Mouse (Mus musculus) small intestine, adult 2 months (tissue): Measurements from ENCODE around the gene Ttc7b. TPM values are rescaled to one million over a fixed set of nuclear protein-coding genes. Genes with fewer than 3 reads are reported as not detected.
A peak's percentile ranks its signal among the peaks of the same experiment; 100 is the strongest.

ENCODE experiments used
- H3K27ac ChIP-seq: fragments of 200-500 bp; 2 replicates; pipeline ENCODE4 v1.5.1; 2012; ENCODE audit warnings: low read depth, low read length, control low read depth, inconsistent platforms; ENCODE audit not compliant: insufficient read depth
- H3K27me3 ChIP-seq: fragments of 200-500 bp; 2 replicates; pipeline ENCODE4 v1.6.1; 2012; ENCODE audit warnings: mild to moderate bottlenecking, moderate library complexity, low read length, inconsistent platforms; ENCODE audit not compliant: control insufficient read depth, insufficient read depth
- H3K36me3 ChIP-seq: fragments of 200-500 bp; 2 replicates; pipeline ENCODE4 v1.6.1; 2012; ENCODE audit warnings: mild to moderate bottlenecking, low read length, control low read depth, inconsistent platforms; ENCODE audit not compliant: control insufficient read depth, insufficient read depth
- H3K4me1 ChIP-seq: fragments of 200-500 bp; 2 replicates; pipeline ENCODE4 v1.6.1; 2012; ENCODE audit warnings: low read length, inconsistent platforms, mixed read lengths; ENCODE audit not compliant: control insufficient read depth, insufficient read depth, insufficient read length
- H3K4me3 ChIP-seq: fragments of 200-500 bp; 2 replicates; pipeline ENCODE4 v1.5.1; 2012; ENCODE audit warnings: low read depth, mild to moderate bottlenecking, control low read depth, inconsistent platforms, low read length, moderate library complexity
- CTCF ChIP-seq: fragments of 200-500 bp; IDR thresholded peaks from 2 replicates; pipeline ENCODE4 v1.5.1; 2012; ENCODE audit warnings: low read depth, mild to moderate bottlenecking, control low read depth, inconsistent platforms, low read length, moderate library complexity, mixed read lengths; ENCODE audit not compliant: insufficient replicate concordance, insufficient read length; ENCODE audit errors: extremely low read depth
- POLR2A ChIP-seq: fragments of 200-500 bp; IDR thresholded peaks from 2 replicates; pipeline ENCODE4 v1.6.1; 2012; ENCODE audit warnings: low read depth, mild to moderate bottlenecking, control low read depth, inconsistent platforms, low read length, moderate library complexity
- WGBS: fragments of 180-500 bp; shearing (Covaris S2); methylation state at CpG from one replicate; pipeline ENCODE4 v1.1.7; 2018; 5-methylcytosine and 5-hydroxymethylcytosine counted together
- polyA plus RNA-seq: library from polyadenylated mRNA; depleted of rRNA; stranded (reverse); fragments of >200 nt; gene quantifications from 2 replicates; pipeline ENCODE4 v1.2.3, GENCODE M21; 2012

Gene Ttc7b
- polyA plus RNA-seq, 1 experiment = 13.0 TPM

DNA sequence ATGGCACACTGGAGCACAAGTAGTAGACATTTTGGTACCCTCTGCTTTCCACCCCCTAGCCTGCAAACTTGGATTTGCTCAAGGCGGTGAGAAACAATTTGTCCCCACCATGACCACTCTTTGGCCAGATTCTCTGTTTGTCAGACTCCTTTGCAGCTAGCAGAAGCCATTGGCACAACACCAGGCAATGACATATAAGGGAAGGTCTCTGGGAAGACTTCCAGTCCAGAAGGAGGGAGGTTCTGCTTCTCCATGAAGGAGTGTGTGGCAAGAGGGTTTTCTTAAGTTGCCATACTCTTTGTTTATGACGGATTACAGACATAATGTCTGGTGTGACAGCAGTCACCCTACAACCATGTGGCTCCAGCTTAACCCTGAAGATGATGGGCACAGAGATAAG lies 233.1 kb downstream of the Ttc7b start:
- Histone ChIP-seq H3K4me1 (peaks cover 71% of the 10 kb centered on the region), H3K36me3 (no peaks in the 10 kb centered on the region), H3K4me3 (no peak overlapping the region), H3K27me3 (no peaks in the 10 kb centered on the region), H3K27ac (peak overlapping the region; percentile 68)
- TF ChIP-seq POLR2A (no peak), CTCF (no peak)
- WGBS = 81% methylated on average over 2 of the region's 2 CpGs

DNA sequence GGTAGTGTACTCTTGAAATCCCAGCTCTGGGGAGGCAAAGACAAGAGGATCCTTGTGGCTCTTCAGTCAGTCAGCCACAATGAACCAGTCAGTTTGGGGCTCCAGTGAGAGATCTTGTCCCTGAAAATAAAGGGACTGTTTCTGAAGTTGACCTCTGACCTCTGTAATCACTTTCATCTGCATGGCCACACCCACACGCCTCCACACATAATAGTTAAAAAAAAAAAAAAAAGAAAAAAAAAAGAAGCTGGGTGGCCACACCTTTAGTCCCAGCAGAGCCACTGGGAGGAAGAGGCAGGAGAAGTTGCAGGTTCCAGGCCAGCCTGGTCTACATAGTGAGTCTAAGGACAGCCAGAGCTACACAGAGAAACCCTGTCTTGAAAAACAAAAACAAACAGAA lies 237.3 kb downstream of the Ttc7b start:
- no peaks in the 10 kb centered on the region for H3K27me3 ChIP-seq
- H3K27ac ChIP-seq = peak overlapping the region; percentile 98
- H3K4me3 ChIP-seq = no peak overlapping the region
- TF ChIP-seq POLR2A (no peak), CTCF (no peak)
- H3K4me1 ChIP-seq = peaks cover 70% of the 10 kb centered on the region
- no peaks in the 10 kb centered on the region for H3K36me3 ChIP-seq
- WGBS = 26% methylated on average over 1 of the region's 1 CpGs

DNA sequence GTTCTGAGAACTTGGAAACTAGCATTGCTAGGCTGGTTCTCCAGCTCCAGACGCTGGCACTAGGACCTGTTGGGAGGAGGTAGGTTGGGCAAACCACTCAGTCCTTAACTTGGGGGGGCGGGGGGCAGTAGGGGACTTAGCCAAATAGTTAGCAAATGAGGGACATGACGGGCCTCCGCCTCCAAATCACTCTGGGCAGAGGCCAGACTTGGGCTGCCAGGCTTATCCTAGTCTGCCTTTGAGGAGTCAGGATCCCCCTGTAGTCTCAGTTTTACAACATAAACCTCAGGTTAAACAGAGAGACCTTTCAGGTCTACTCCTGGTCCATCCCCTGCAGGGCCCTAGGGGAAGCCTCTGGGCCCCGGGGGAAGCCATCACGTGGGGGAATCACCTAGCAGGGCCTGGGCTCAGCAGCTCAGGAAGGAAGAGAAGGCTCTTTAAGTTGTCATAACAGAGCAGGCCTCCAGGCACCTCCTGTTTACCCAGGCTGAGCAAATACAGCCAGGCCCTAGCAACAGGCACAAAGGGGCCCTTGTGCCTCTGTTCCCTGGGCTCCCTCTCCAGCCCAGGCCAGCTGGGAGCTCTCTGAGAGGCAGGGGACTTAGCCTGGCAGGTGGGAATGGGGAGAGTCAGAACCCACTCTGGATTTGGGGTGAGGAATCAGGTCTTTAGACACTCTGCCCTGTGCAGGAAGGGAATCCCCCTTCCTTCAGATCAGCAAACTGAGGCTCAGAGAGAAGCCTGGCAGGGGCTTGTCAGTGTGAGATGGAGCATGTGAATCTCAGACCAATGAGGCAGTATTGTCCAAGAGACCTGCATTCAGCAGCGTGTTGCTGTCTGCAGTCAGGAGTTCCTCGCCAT lies 238.4 kb downstream of the Ttc7b start:
- no peak for TF ChIP-seq POLR2A
- no peak; the same call in 1 of the 2 replicates for TF ChIP-seq CTCF
- H3K27ac ChIP-seq = peak overlapping the region; percentile 98
- WGBS = 19% methylated on average over 8 of the region's 8 CpGs
- no peaks in the 10 kb centered on the region for H3K27me3 ChIP-seq
- H3K4me3 ChIP-seq = no peak overlapping the region
- no peaks in the 10 kb centered on the region for H3K36me3 ChIP-seq
- peaks cover 71% of the 10 kb centered on the region for H3K4me1 ChIP-seq

DNA sequence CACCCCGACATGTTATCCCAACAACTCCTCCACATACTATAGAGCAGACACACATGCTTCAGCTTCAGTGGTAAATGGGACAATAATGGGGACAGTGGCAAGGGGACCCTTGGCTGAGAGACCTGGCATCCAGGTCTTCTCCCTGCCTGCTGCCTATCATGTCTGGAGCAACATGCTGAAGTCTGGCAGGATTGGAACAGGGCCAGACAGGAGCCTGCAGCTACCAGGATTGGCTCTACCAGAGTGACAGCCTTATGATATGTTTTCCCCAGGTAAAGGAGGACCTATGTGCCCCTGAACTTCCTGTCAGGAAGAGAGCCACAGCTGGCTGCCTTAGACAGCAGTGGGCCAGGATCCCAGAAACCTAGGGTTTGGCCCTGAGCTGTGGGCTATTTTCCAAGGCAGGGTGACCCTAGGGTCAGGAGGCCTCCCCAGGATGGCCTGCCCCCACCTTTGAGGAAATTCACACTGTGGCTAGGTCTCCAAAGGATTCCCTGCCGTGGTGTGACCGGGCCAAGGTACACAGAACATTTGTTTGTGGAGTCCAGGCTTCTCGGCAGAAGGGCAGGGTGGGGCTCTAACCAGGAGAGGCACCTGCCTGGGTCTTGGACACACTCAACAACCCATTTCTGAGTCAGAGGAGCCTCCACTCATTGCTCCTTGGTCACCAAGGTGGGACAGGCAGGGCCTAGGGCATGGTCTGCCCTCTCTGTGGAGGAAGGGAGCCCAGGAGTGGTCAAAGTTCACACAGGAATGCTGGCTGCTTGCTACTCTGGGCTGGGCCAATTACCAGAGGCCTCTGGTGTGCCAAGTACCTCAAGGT lies 239.4 kb downstream of the Ttc7b start:
- WGBS = 30% methylated on average over 4 of the region's 4 CpGs
- H3K27me3 ChIP-seq = no peaks in the 10 kb centered on the region
- H3K27ac ChIP-seq = peak overlapping the region; percentile 98
- H3K4me3 ChIP-seq = no peak overlapping the region
- no peak for TF ChIP-seq POLR2A
- TF ChIP-seq CTCF = no peak
- no peaks in the 10 kb centered on the region for H3K36me3 ChIP-seq
- H3K4me1 ChIP-seq = peaks cover 72% of the 10 kb centered on the region

DNA sequence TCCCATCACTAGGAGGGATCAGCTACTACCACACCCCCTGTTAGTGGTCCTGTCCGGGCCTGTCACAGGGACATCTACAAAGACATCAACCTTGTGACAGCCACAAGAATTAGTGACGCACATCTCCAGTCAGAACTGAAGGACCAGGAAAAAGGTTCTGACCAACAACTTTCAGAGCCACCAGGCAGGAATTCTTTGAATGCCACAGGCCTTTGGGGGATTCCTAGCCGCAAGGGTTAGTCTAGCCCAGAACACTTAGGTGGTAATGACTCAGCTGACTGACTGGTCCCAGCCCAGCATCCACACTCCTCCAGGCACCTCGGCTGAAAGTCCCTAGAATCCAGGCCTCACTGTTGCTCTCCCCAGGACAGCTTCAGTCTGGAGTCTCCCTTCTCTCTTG lies 240.7 kb downstream of the Ttc7b start:
- H3K36me3 ChIP-seq = no peaks in the 10 kb centered on the region
- peaks cover 71% of the 10 kb centered on the region for H3K4me1 ChIP-seq
- TF ChIP-seq POLR2A = no peak
- TF ChIP-seq CTCF = no peak
- H3K4me3 ChIP-seq = no peak overlapping the region
- WGBS = 87% methylated on average over 4 of the region's 4 CpGs
- no peaks in the 10 kb centered on the region for H3K27me3 ChIP-seq
- no peak overlapping the region for H3K27ac ChIP-seq

DNA sequence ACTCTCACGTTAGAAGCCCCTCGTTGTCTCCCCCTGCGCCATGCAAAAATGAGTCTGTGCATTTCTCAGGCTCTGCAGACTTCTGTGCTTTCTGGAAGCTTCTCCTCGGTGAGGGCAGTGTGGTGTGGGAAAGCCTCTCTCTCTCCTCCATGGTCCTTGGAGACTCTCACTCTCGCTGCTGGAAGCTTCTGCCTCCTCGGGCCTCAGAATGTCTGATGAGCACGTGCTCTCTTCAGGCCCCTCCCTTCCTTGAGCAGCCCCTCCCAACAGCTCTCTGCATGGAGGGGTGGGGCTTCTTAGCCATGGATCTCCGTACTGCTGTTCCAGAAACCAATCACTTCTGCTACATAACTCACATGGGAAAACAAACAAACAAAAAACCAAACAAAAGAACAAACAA lies 242.3 kb downstream of the Ttc7b start:
- TF ChIP-seq CTCF (no peak), POLR2A (no peak)
- Histone ChIP-seq H3K4me1 (peaks cover 58% of the 10 kb centered on the region), H3K36me3 (no peaks in the 10 kb centered on the region), H3K4me3 (no peak overlapping the region), H3K27me3 (no peaks in the 10 kb centered on the region), H3K27ac (no peak overlapping the region)
- 27% methylated on average over 8 of the region's 8 CpGs for WGBS

DNA sequence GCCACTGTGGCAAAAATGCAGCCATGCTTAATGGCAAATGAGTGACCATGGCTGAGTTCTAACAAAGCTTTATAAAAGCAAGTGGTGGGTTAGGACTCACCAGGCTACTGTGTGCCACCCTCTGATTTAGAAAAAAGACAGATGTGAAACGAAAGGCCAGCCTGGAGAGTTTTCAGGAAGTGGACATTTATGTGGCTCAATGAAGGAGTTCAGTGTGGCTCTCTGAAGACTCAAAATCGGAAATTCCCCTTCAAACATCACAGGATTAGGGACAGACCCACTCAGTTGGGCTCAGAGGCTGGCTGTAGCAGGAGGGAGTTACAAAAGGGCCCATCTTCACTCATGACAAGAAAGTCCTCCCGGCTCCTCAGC lies 243.1 kb downstream of the Ttc7b start:
- peaks cover 50% of the 10 kb centered on the region for H3K4me1 ChIP-seq
- no peaks in the 10 kb centered on the region for H3K36me3 ChIP-seq
- H3K27ac ChIP-seq = peak overlapping the region; percentile 33
- 74% methylated on average over 3 of the region's 3 CpGs for WGBS
- H3K4me3 ChIP-seq = no peak overlapping the region
- H3K27me3 ChIP-seq = no peaks in the 10 kb centered on the region
- TF ChIP-seq POLR2A = no peak
- TF ChIP-seq CTCF = no peak
